Mouse (Mus musculus): ENCODE measurements around the gene Gjd3.
A peak's percentile ranks its signal among the peaks of the same experiment; 100 is the strongest.

Gjd3 gene

GRCm38 (mm10) chr11:98981289-98981996, 1.4 kb downstream of the Gjd3 start:
- no peak for DNase-seq (ENCODE audit: low spot score in 2 of 2)

GRCm38 (mm10) chr11:98979356-98979755, 3.5 kb downstream of the Gjd3 start:
- DNase-seq (ENCODE audit: low spot score in 2 of 2), result no peak

GRCm38 (mm10) chr11:98978526-98979148, 4.2 kb downstream of the Gjd3 start:
- DNase-seq (ENCODE audit: low spot score in 2 of 2), result no peak

- DNase-seq (ENCODE audit: low spot score in 2 of 2), result peak in 1 of 2 experiments; percentile 74
Observed at GRCm38 (mm10) chr11:98974871-98975719, 7.7 kb downstream of the Gjd3 start.

- no peak for DNase-seq (ENCODE audit: low spot score in 2 of 2)
Observed at GRCm38 (mm10) chr11:98974213-98974612, 8.6 kb downstream of the Gjd3 start.

GRCm38 (mm10) chr11:98973584-98973983, 9.2 kb downstream of the Gjd3 start:
- no peak for DNase-seq (ENCODE audit: low spot score in 2 of 2)

- DNase-seq (ENCODE audit: low spot score in 2 of 2), result no peak
Observed at GRCm38 (mm10) chr11:98972801-98973360, 9.9 kb downstream of the Gjd3 start.

GRCm38 (mm10) chr11:98972215-98972614, 10.6 kb downstream of the Gjd3 start:
- DNase-seq (ENCODE audit: low spot score in 2 of 2), result peak; percentile 79 to 81

GRCm38 (mm10) chr11:98971316-98972031, 11.3 kb downstream of the Gjd3 start:
- no peak for DNase-seq (ENCODE audit: low spot score in 2 of 2)

- no peak for DNase-seq (ENCODE audit: low spot score in 2 of 2)
Observed at GRCm38 (mm10) chr11:98970191-98970925, 12.5 kb downstream of the Gjd3 start.

GRCm38 (mm10) chr11:98969496-98969927, 13.3 kb downstream of the Gjd3 start:
- no peak for DNase-seq (ENCODE audit: low spot score in 2 of 2)

- DNase-seq (ENCODE audit: low spot score in 2 of 2), result no peak
Observed at GRCm38 (mm10) chr11:98968716-98969495, 13.9 kb downstream of the Gjd3 start.

- DNase-seq (ENCODE audit: low spot score in 2 of 2), result no peak
Observed at GRCm38 (mm10) chr11:98968079-98968478, 14.7 kb downstream of the Gjd3 start.

GRCm38 (mm10) chr11:98966499-98967141, 16.2 kb downstream of the Gjd3 start:
- peak in 1 of 2 experiments; percentile 84 for DNase-seq (ENCODE audit: low spot score in 2 of 2)

GRCm38 (mm10) chr11:98965416-98966077, 17.3 kb downstream of the Gjd3 start:
- peak in 1 of 2 experiments; percentile 0 for DNase-seq (ENCODE audit: low spot score in 2 of 2)

- no peak for DNase-seq (ENCODE audit: low spot score in 2 of 2)
Observed at GRCm38 (mm10) chr11:98964616-98965415, 18.0 kb downstream of the Gjd3 start.

GRCm38 (mm10) chr11:98964201-98964615, 18.6 kb downstream of the Gjd3 start:
- DNase-seq (ENCODE audit: low spot score in 2 of 2), result no peak
